Mouse (Mus musculus): ENCODE data around the gene Gm17571. TPM values are rescaled to one million over a fixed set of nuclear protein-coding genes. Genes with fewer than 3 reads are reported as not detected.
A peak's percentile ranks its signal among the peaks of the same experiment; 100 is the strongest.

Gm17571 gene
- total RNA-seq, 2 experiments from 2014 or later: not detected

DNA sequence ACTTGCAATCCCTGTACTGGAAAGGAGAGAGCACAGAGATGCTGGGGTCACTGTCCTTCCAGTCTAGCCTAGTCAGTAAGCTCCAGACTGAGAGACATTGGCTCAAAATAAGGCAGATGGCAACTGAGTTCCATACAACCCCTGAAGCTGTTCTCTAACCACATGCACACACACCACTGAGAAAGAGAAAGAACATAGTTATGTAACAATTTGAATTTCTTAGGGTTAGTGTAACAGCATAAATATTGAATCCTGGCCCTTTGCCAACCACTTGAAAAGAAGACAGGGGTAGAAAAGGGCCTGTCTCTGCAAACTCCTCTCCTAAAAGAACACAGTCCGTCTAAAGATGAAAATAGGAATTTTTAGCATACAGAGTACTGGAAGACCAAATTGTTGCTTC lies 12.8 kb upstream of the Gm17571 start:
- intact Hi-C loops (cut with DNase I): no loop called here
- DNase-seq (ENCODE audit: low spot score in 2 of 2): no peak

DNA sequence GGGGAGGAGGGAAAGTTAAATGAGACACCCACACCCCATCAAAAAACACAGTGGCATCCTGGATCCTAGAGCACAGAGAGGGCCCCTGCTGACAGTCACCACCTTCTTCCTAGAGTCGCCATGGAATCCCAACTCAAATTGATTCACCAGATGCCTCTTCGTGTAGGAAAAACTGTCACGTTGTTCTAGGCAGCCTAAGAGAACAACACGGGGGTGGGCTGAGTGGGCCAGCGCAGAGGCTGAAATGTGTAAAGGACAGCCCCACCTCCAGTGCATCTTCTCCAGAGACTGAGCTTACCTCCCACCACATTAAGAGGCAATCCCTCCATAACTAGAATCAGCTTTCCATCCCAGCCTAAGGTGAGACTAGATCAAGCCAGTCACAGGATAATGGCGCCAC lies 11.2 kb upstream of the Gm17571 start:
- peak; percentile 16 to 26 for DNase-seq (ENCODE audit: low spot score in 2 of 2)
- intact Hi-C loops (cut with DNase I): no loop called here

DNA sequence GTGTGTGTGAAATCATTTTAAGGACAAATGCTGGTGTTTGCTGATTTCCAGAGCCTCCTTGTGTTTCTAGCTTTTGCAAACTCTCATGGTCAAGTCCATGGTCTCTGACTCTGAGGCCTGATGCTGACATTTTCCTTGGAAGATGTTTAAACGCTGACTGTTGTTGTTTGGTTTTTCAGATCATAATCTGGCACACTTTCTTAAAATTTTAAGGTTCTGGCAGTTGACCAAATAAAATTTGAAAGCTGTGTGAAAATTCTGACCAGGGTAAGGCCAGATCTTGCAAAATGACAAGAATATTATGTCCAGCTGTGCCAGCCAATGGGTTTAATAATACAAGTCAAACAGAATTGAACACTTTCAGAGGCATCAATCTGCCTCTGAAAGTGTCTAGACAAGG lies 8.7 kb upstream of the Gm17571 start:
- no peak for DNase-seq (ENCODE audit: low spot score in 2 of 2)
- intact Hi-C loops (cut with DNase I): no loop called here

DNA sequence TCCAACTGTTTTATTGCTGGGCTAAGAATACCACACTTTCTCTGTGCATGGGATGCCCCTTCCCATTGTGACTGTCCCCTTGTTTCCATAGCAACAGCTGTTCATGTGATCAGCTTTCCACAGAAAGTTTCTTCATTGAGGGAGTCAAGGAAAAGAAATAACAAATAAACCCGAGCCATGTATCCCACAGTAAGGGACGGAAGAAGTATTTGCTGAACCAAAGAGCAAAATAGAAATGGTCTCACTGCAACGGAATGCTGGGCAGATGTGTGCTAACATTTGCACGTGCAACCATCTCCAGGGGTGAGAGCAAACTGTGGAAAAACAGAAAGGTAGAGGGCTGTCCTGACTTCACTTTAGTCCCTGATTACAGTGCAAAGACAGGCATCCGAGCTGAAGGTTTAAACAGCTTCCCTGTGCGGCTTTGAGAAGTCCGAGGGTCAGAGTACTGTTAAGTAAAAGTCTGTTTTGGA lies 8.1 kb upstream of the Gm17571 start:
- intact Hi-C loops (cut with DNase I): no loop called here

DNA sequence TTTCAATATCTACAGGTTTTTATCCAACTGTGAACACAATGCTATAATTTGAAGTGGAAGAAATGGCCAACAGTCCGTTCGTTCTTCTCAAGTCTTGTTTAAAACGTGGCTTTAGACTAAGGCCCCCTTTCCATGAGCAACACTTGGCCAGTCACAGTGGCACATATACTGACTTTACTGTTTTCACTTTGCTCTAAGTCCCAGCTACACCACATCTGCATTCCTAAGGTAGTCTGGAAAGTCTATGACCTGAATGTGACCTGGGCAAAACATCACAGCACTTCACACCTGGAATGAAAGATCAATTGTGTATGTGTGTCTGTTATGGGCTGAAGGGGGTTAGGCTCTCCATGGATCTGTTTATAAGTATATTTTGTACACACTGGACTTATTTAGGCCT lies 2.2 kb upstream of the Gm17571 start:
- no peak for DNase-seq (ENCODE audit: low spot score in 2 of 2)
- intact Hi-C loops (cut with DNase I): no loop called here

More for the DNA sequence above, 8.1 kb upstream of the Gm17571 start:
- DNase-seq (ENCODE audit: low spot score in 2 of 2): no peak

DNA sequence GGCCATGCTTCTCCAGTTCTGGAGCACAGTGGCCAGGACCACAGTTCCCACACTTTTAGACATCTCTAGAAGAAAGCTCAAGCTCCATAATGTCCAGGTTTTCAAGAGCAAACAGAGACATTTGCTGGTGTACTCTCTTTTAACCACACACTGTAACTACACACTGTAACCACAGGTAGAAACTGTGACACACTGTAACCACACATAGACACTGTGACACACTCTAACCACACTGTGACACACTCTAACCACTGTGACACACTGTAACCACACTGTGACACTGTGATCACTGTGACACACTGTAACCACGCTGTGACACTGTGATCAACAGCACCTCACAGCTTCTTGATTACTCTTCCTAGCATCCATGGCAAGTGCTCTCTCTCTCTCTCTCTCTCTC lies 317 bp downstream of the Gm17571 start:
- intact Hi-C loops (cut with DNase I): no loop called here
- DNase-seq (ENCODE audit: low spot score in 2 of 2): no peak

DNA sequence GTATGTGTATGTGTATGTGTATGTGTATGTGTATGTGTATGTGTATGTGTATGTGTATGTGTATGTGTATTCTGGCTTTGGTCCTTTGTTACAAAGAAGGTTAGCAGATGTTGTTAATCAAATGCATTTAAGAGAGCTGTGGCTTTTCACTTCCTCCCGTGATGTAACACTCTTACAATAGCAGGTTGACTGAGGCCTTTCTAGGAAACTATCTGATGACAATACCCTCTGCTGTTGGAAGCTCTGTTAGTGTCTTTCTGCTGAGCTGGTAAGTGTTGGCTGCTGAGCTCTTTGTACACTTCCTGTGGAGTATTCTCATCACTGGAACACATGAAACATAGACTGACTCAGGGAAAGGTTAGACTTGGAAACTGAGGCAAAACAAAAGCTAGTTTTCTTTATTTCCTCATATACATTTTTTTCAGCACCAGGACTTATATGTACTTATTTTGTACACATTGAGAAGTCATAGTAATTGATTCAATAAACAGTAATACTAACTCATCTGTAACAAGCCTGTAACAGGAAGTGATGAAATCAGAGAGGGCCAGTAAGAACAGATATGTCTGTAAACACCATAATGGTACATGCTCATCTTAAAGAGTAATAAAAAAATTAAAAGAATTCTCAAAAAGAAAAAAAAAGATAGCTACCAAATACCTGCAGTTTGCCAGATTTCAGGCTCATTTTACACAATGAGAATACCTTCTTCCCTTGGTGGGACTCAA lies 2.9 kb downstream of the Gm17571 start:
- no peak for DNase-seq (ENCODE audit: low spot score in 2 of 2)

DNA sequence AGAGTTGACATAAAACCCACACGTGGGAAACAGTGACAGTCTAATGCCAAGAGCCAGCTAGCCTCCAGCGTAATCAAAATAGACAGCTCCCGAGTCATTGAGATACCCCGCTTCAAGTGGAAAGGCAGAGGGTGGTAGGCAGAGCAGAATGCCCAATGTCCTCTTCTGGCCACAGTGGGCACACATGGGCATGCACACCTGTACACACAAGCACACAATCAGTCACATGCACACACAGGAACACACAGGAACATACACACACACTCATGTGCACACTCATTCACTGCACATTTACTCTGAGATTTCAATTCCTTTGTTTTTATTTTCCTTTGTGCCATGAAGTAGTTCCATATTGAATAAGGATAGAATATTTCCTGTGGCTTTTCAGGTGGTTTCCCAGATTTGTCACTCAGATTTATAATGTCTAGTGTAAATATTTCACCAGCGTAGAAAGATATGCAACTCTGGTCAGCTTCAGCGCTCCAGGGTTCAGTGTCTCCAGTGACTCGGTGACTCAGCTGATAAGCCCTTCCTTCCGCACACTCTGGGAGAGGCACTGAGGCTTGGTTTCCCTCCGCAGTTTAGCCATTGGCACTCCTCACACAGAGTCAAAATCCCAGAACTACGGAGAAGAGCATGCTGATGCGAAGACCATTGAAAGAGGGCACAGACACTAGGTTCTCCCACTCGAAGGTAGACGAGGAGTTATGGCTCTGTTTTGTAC lies 4.4 kb downstream of the Gm17571 start:
- no peak for DNase-seq (ENCODE audit: low spot score in 2 of 2)
- intact Hi-C loops (cut with DNase I): no loop called here

More for the DNA sequence above, 2.9 kb downstream of the Gm17571 start:
- intact Hi-C loops (cut with DNase I): no loop called here

DNA sequence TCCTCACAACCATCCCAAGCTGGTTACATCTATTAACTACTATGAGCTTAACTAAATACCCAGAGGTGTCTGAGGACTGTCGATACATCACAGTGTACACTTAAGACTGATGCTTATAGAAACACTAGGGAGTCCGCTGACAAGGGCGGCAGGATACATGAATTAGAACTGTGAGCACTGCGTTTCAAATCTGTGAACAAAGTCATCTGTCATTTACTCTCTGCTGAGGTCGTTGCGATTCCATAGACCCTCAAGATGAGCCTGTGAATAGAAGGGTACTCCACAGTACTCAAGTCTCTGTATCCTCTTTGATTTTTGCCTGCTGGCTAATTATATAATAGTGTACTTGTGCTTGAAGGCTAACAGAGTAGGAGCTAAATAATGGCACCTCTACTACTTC lies 5.6 kb downstream of the Gm17571 start:
- intact Hi-C loops (cut with DNase I): no loop called here
- DNase-seq (ENCODE audit: low spot score in 2 of 2): no peak

DNA sequence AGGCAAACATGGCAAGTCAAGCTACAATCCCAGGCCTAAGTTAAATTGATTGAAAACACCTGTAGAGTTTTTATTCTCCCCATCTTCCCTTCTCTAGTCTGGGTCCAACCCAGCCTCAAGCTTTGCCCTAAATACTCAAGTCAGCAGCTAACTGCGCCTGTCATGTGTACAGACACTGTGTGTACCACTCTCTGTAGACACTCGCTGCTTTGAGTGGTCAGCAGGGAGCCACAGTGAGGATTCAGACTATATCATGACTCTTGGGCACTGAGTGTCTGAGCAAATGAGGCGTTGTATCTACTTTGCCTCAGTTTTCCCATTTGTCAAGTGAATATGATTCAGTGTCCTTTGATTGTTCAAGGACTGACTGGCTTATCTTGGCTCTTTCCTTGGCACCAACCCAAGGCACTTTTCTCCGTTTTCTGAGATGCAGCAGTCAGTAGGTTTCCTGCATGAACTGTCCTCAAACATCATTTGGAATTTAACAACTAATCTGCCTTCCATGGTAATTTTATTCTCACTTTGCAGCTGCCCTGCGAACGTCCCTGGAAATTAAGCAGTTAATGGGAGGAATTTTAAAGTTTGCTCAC lies 13.0 kb downstream of the Gm17571 start:
- no peak for DNase-seq (ENCODE audit: low spot score in 2 of 2)

DNA sequence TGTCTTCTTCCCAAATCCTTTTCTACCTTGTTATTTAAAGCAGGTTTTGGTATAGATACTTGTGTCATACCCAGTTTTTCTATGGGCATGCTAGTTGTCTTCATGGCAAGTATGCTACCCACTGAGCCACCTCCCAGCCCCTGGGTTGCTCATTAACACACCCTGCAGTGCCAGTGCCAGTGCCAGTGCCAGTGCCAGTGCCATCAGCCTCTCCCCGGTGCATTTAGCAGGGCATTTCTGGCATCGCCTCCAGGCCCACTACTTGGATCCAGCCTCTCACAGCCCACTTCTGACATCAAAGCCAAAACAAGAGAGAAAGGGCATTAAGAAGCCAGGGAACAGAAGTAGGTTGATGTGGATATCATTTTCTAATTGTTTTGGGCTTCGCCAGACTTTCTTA lies 14.9 kb downstream of the Gm17571 start:
- no peak for DNase-seq (ENCODE audit: low spot score in 2 of 2)
- intact Hi-C loops (cut with DNase I): no loop called here

More for the DNA sequence above, 13.0 kb downstream of the Gm17571 start:
- intact Hi-C loops (cut with DNase I): no loop called here

DNA sequence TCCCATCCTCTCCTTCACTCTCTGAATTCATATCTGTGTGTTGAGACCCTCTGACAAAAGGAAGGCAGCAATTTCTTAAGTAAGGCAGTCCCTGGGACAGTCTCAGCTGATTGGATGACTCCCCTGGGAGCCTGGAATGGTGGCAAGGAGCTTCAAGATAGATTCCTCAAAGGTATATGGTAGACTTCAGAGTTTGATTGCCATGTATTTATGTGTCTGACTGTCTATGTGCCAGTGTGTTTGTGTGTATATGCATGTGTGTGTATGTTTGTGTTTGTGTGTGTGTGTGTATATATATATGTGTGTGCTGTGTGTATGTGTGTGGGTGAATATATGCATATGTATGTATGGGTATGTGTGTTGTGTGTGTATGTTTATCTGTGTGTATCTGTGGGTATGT lies 15.8 kb downstream of the Gm17571 start:
- no peak for DNase-seq (ENCODE audit: low spot score in 2 of 2)
- intact Hi-C loops (cut with DNase I): no loop called here

DNA sequence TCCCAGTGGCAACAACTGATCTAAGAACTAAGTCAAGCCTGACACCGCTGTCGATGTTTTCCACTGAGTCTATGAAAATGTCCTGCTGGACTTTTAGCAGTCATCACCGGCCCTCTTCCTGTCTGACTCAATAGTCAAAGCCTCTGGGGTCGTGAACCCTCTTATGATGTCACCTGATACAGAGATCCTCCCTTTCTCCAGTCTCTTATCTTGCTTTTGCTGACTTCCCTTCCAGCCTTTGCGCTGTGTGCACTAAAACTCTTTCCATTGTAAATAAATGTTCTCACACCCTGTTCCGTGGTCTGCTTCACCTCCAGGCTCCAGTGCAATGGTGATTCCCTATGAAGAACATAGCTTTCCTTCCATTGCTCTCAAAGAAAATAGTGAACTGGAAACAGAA lies 16.3 kb downstream of the Gm17571 start:
- no peak for DNase-seq (ENCODE audit: low spot score in 2 of 2)
- intact Hi-C loops (cut with DNase I): no loop called here

DNA sequence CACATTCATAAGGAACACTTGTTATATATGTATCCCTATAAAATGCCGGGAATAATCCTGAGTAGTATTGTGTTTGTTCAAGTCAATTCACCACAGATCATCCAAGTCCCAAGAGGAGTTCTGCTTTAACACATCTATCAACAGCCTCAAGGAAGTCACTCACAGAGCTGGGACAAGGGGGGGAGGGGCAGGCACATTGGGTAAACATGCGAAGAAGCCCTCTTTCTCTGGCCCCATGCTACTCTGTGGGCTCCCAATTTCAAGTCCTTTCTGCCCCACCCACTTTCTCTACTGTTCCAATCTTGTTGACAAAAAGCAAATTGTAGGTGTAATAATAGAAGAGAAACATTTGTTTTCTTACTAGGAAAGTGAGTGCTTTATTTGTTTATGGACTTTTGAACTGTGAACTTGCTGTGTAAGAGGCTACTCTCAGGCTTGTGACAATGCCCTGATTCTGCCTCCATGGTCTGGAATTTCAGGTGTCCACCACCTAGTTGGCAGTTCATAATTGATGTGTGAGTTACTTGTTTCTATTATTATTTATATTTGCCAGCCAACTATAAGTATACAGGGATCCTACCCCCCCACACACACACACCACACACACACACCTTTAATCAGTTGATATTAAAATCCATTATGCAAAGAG lies 17.0 kb downstream of the Gm17571 start:
- intact Hi-C loops (cut with DNase I): no loop called here
- no peak for DNase-seq (ENCODE audit: low spot score in 2 of 2)

DNA sequence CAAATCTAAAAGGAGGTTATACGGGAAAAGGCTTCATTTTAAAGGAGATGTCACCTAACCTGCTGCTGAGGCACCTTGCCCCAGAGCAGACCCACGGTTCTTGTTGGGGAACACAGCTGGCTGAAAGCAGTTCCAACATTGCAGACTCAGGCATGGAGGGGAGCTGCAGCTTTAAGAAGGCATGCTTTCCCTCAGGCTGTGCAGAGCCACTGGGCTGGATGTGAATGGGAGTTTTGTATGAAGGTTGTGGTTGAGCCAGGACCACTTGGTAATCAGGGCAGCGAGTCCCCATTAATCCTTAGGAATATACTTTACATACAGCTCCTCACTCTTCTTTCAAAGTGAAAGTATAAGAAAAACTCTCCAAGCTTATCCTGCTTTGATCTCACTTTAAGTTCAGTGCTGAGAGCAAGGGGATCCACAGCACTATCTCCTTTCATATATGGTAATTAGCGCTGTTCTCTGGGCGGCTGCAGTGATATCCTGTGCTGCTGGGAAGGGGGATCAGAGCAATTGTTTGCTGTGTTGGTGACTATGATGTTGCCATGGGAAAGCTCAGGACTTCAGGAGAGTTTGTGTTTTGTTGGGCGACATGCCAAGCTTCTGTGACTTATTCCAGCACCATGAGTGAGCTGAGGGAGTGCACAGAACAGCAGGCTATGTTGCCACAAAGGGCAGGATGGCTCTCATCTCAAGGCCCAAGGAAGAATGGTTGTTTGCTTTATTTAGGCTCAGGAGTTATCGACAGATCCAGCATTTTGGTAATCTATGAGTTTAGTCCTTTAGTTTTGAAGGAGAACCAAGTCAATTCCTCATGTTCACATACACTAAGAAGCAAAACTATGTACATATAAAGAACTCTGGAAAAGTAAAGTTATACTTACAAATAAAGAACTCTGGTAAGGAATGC lies 21.3 kb downstream of the Gm17571 start:
- peak; percentile 11 to 17 for DNase-seq (ENCODE audit: low spot score in 2 of 2)
- intact Hi-C loops (cut with DNase I): no loop called here

DNA sequence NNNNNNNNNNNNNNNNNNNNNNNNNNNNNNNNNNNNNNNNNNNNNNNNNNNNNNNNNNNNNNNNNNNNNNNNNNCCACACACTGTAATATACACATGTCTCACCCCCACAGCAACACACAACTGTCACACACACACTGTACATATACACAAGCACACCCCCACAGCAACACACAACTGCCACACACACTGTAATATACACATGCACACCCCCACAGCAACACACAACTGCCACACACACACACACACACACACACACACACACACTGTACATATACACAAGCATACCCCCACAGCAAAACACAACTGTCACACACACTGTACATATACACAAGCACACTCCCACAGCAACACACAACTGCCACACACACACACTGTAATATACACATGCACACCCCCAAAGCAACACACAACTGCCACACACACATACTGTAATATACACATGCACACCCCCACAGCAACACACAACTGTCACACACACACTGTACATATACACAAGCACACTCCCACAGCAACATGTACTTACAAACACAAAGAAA lies 32.3 kb downstream of the Gm17571 start:
- intact Hi-C loops (cut with DNase I): no loop called here
- no peak for DNase-seq (ENCODE audit: low spot score in 2 of 2)
